Mouse (Mus musculus) CH12.LX (cell line): ENCODE results near the gene Clec1b.

Experiments used
- CHD2 ChIP-seq: IDR thresholded peaks from 2 replicates; pipeline ENCODE4 v1.6.1; 2011; ENCODE audit warnings: low read length, improper control_type of control experiment
- CTCF ChIP-seq, 2 experiments: IDR thresholded peaks in 1 of 2; conservative IDR thresholded peaks in 1 of 2; 2 replicates each; pipeline ENCODE4 v1.5.1; 2011 to 2012; ENCODE audit warnings: low read depth in 2 of 2, low read length in 2 of 2, improper control_type of control experiment in 1 of 2, inconsistent platforms in 1 of 2, mild to moderate bottlenecking in 1 of 2, moderate library complexity in 1 of 2
- ELF1 ChIP-seq: IDR thresholded peaks from 2 replicates; pipeline ENCODE4 v1.6.1; 2014; ENCODE audit warnings: low read depth, mild to moderate bottlenecking, inconsistent platforms, low read length, improper control_type of control experiment
- MAX ChIP-seq: IDR thresholded peaks from 2 replicates; pipeline ENCODE4 v1.6.1; 2011; ENCODE audit warnings: low read length, improper control_type of control experiment
- POLR2A ChIP-seq: IDR thresholded peaks from 2 replicates; pipeline ENCODE4 v1.6.1; 2011; ENCODE audit warnings: low read depth, mild to moderate bottlenecking, improper control_type of control experiment, low read length
- POLR2AphosphoS2 ChIP-seq: IDR thresholded peaks from 2 replicates; pipeline ENCODE4 v1.6.1; 2011; ENCODE audit warnings: low read depth, low read length, improper control_type of control experiment
- SIN3A ChIP-seq: IDR thresholded peaks from 2 replicates; pipeline ENCODE4 v1.6.1; 2012; ENCODE audit warnings: low read length, improper control_type of control experiment, inconsistent platforms

- TF ChIP-seq POLR2AphosphoS2 (no peak), SIN3A (no peak), CHD2 (no peak), CTCF (conservative IDR thresholded peaks at IDR 0.05 in 1 of 2, IDR thresholded peaks at IDR 0.05 in 1 of 2; ENCODE audit: low read depth in 2 of 2, low read length in 2 of 2) (no peak), POLR2A (no peak), ELF1 (no peak), MAX (no peak)
Measured at GRCm38 (mm10) chr6:129369374-129370132, 27.5 kb upstream of the Clec1b start.
